Mouse (Mus musculus) c-Kit-positive CD71-positive TER-119-negative erythroid progenitor cells, embryonic 14.5 days (primary cell): ENCODE results near the gene Atp13a2.

Source experiments
- DNase-seq: peaks from one replicate; pipeline ENCODE4 v3.0.0-alpha.2; 2013; ENCODE audit warnings: low read depth

Gene Atp13a2

GRCm38 (mm10) chr4:140996812-140997211 is 10.1 kb downstream of the Atp13a2 start:
- DNase-seq: no peak

- DNase-seq: no peak
Observed at GRCm38 (mm10) chr4:141005983-141006382, 19.3 kb downstream of the Atp13a2 start.

GRCm38 (mm10) chr4:141008028-141008427 is 21.4 kb downstream of the Atp13a2 start:
- DNase-seq: peak; percentile 39

- no peak for DNase-seq
Observed at GRCm38 (mm10) chr4:141010118-141010517, 23.4 kb downstream of the Atp13a2 start, which contains the start of gene Mfap2. TSS of gene Mfap2 (plus strand) at chr4:141010418.

GRCm38 (mm10) chr4:141010526-141010925 is 23.9 kb downstream of the Atp13a2 start:
- no peak for DNase-seq

- DNase-seq: no peak
Observed at GRCm38 (mm10) chr4:141010941-141011429, 24.3 kb downstream of the Atp13a2 start.

- DNase-seq: no peak
Observed at GRCm38 (mm10) chr4:141011556-141012328, 25.1 kb downstream of the Atp13a2 start.

GRCm38 (mm10) chr4:141012558-141012957 is 25.9 kb downstream of the Atp13a2 start:
- no peak for DNase-seq

GRCm38 (mm10) chr4:141014114-141014513 is 27.4 kb downstream of the Atp13a2 start:
- no peak for DNase-seq

- no peak for DNase-seq
Observed at GRCm38 (mm10) chr4:141014856-141015255, 28.2 kb downstream of the Atp13a2 start.

- DNase-seq: no peak
Observed at GRCm38 (mm10) chr4:141015356-141015755, 28.7 kb downstream of the Atp13a2 start.

GRCm38 (mm10) chr4:141016311-141016710 is 29.6 kb downstream of the Atp13a2 start:
- no peak for DNase-seq

- DNase-seq: no peak
Observed at GRCm38 (mm10) chr4:141017657-141018436, 31.2 kb downstream of the Atp13a2 start.

- DNase-seq: no peak
Observed at GRCm38 (mm10) chr4:141020220-141020619, 33.5 kb downstream of the Atp13a2 start.

- DNase-seq: no peak
Observed at GRCm38 (mm10) chr4:141020811-141021613, 34.3 kb downstream of the Atp13a2 start.

GRCm38 (mm10) chr4:141021614-141021929 is 34.9 kb downstream of the Atp13a2 start:
- DNase-seq: no peak

GRCm38 (mm10) chr4:141024052-141024451 is 37.4 kb downstream of the Atp13a2 start:
- no peak for DNase-seq

- DNase-seq: no peak
Observed at GRCm38 (mm10) chr4:141024992-141025391, 38.3 kb downstream of the Atp13a2 start.

GRCm38 (mm10) chr4:141030541-141031206 is 44.0 kb downstream of the Atp13a2 start:
- DNase-seq: no peak

GRCm38 (mm10) chr4:141031733-141032132 is 45.1 kb downstream of the Atp13a2 start:
- DNase-seq: peak; percentile 59
